ENCODE assay signal across 19 mouse cellular contexts in the genomic region with DNA sequence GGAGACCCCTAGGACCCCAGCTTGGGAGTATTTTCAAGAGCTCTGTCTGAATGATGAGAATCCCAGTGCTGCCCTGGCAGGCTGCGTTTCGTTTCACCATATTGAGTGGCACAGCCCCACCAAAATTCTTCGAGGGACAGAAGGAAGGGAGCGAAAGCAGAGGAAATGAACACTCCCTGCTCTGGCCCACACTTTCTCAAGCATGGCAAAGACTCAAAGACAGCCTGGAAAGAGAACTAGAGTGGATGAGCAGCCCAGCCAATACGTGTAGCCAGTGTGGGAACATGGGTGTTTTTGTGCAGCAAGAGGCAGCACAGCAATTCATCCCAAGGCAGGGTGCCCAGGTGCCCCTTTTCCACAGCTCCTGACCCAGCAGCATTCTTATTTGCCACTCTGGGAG.
A peak's percentile ranks its signal among the peaks of the same experiment; 100 is the strongest.
DNase-seq lines count a peak whose midpoint lies in the region; ATAC-seq and TF ChIP-seq lines count a peak whose summit lies in the region.
"Had no signal": no experiment of that assay in that cellular context is flagged by ENCODE, and none has a peak within 500 bp of the region (broad histone marks: within the 10 kb centered on the region; RNA-seq: fewer than 3 reads in every experiment).

No protein-coding gene starts in this region.

- TF ChIP-seq EP300 in heart, adult 2 months (IDR thresholded peaks at IDR 0.05; ENCODE audit: insufficient read depth, low read depth, low read length), result no peak

- intact Hi-C loops in heart, adult 2 months (cut with DNase I), result no loop called here

- H3K36me3 ChIP-seq in forebrain, postnatal 0 days (ENCODE audit: insufficient read depth), result no peaks in the 10 kb centered on the region
- peaks cover 9% of the 10 kb centered on the region; the same call in 1 of the 2 replicates for H3K36me3 ChIP-seq in forebrain, embryonic 14.5 days (ENCODE audit: control insufficient read depth, insufficient read depth, low read length)
- H3K36me3 ChIP-seq in heart, adult 2 months (ENCODE audit: control insufficient read depth, insufficient read depth, low read length), result no peaks in the 10 kb centered on the region; the same call in 1 of the 2 replicates
- no peaks in the 10 kb centered on the region for H3K36me3 ChIP-seq in heart, embryonic 11.5 days (ENCODE audit: control insufficient read depth, insufficient read depth, low read length)
- peaks cover 15% of the 10 kb centered on the region for H3K36me3 ChIP-seq in limb, embryonic 13.5 days
- H3K36me3 ChIP-seq in limb, embryonic 10.5 days, result peaks cover 27% of the 10 kb centered on the region
- H3K36me3 ChIP-seq in limb, embryonic 15.5 days, result peaks cover 7% of the 10 kb centered on the region; the same call in 1 of the 2 replicates
- H3K36me3 ChIP-seq: heart, embryonic 12.5 days; intestine, embryonic 15.5 days had no signal

- H3K4me2 ChIP-seq in forebrain, postnatal 0 days (ENCODE audit: low read depth), result no peak overlapping the region
- no peak overlapping the region for H3K4me2 ChIP-seq in forebrain, embryonic 14.5 days (ENCODE audit: low read length)
- no peak overlapping the region for H3K4me2 ChIP-seq in heart, embryonic 11.5 days
- no peak overlapping the region for H3K4me2 ChIP-seq in limb, embryonic 13.5 days (replicated peaks)
- no peak overlapping the region for H3K4me2 ChIP-seq in limb, embryonic 15.5 days
- H3K4me2 ChIP-seq: heart, embryonic 12.5 days; hindbrain, embryonic 14.5 days; intestine, embryonic 15.5 days had no signal

- H3K4me1 ChIP-seq in forebrain, postnatal 0 days (ENCODE audit: insufficient read depth), result no peaks in the 10 kb centered on the region
- H3K4me1 ChIP-seq in forebrain, embryonic 14.5 days (ENCODE audit: control insufficient read depth, insufficient read depth, low read length), result no peaks in the 10 kb centered on the region
- H3K4me1 ChIP-seq in heart, adult 2 months (ENCODE audit: control insufficient read depth, insufficient read depth, low read length), result peaks cover 9% of the 10 kb centered on the region
- peaks cover 10% of the 10 kb centered on the region for H3K4me1 ChIP-seq in heart, embryonic 11.5 days (ENCODE audit: control insufficient read depth, insufficient read depth, low read length)
- H3K4me1 ChIP-seq in limb, embryonic 13.5 days, result peaks cover 22% of the 10 kb centered on the region
- no peaks in the 10 kb centered on the region for H3K4me1 ChIP-seq in limb, embryonic 10.5 days
- peaks cover 27% of the 10 kb centered on the region for H3K4me1 ChIP-seq in limb, embryonic 15.5 days
- H3K4me1 ChIP-seq: forebrain, embryonic 10.5 days; hindbrain, embryonic 10.5 days; intestine, embryonic 15.5 days had no signal

- DNase-seq in forebrain, postnatal 0 days, result peak; percentile 43
- no peak for DNase-seq in forebrain, embryonic 14.5 days (ENCODE audit: low spot score)
- DNase-seq in heart, adult 2 months, result no peak
- no peak for DNase-seq in limb, embryonic 10.5 days (ENCODE audit: low spot score)
- no peak for DNase-seq in adrenal gland, postnatal 36 days
- DNase-seq: adrenal gland, adult 2 months; adrenal gland, postnatal 25 days; cerebellum, adult 11 months; cerebellum, adult 9-11 months; cerebellum, postnatal 36 days had no signal

- peak; percentile 45; the same call in 1 of the 2 replicates for ATAC-seq in forebrain, postnatal 0 days
- no peak for ATAC-seq in forebrain, embryonic 14.5 days
- ATAC-seq in heart, embryonic 11.5 days (replicated peaks; ENCODE audit: insufficient number of reproducible peaks, low FRiP score, low TSS enrichment), result no peak
- no peak for ATAC-seq in limb, embryonic 13.5 days (ENCODE audit: low FRiP score, low read depth)
- ATAC-seq in limb, embryonic 15.5 days (ENCODE audit: insufficient number of reproducible peaks, low FRiP score, low TSS enrichment, low read depth), result peak; percentile 58; the same call in 1 of the 2 replicates
- ATAC-seq: intestine, embryonic 15.5 days had no signal

- 68% methylated on average over 5 of the region's 5 CpGs for WGBS in forebrain, postnatal 0 days
- 90% methylated on average over 5 of the region's 5 CpGs for WGBS in forebrain, embryonic 14.5 days
- WGBS in heart, adult 2 months, result 57% methylated on average over 5 of the region's 5 CpGs
- WGBS in heart, embryonic 11.5 days (ENCODE audit: insufficient replicate concordance), result 90% methylated on average over 5 of the region's 5 CpGs
- 74% methylated on average over 5 of the region's 5 CpGs for whole genome bisulfite sequencing in limb, embryonic 13.5 days
- 91% methylated on average over 5 of the region's 5 CpGs for WGBS in limb, embryonic 10.5 days
- WGBS in limb, embryonic 15.5 days, result 51% methylated on average over 5 of the region's 5 CpGs

- H3K79me2 ChIP-seq in heart, adult 2 months (replicated peaks; ENCODE audit: control insufficient read depth, insufficient read depth, low read length), result 0 out of 2 replicates have a peak, but pooled peaks cover 1% of the 10 kb centered on the region

- no peaks in the 10 kb centered on the region for H3K9me3 ChIP-seq in forebrain, postnatal 0 days (ENCODE audit: low read length)
- no peaks in the 10 kb centered on the region for H3K9me3 ChIP-seq in forebrain, embryonic 14.5 days (replicated peaks; ENCODE audit: control insufficient read depth, low read length)
- H3K9me3 ChIP-seq in heart, embryonic 11.5 days (replicated peaks; ENCODE audit: control insufficient read depth, low read length), result no peaks in the 10 kb centered on the region
- H3K9me3 ChIP-seq in limb, embryonic 13.5 days, result no peaks in the 10 kb centered on the region
- no peaks in the 10 kb centered on the region for H3K9me3 ChIP-seq in limb, embryonic 10.5 days (replicated peaks)
- no peaks in the 10 kb centered on the region for H3K9me3 ChIP-seq in limb, embryonic 15.5 days
- H3K9me3 ChIP-seq: forebrain, embryonic 10.5 days; heart, embryonic 12.5 days; hindbrain, embryonic 10.5 days; intestine, embryonic 15.5 days had no signal

- no peak overlapping the region for H3K9ac ChIP-seq in forebrain, postnatal 0 days
- no peak overlapping the region for H3K9ac ChIP-seq in forebrain, embryonic 14.5 days (ENCODE audit: low read length)
- no peak overlapping the region for H3K9ac ChIP-seq in heart, adult 2 months (ENCODE audit: low read depth, low read length)
- H3K9ac ChIP-seq in heart, embryonic 11.5 days (ENCODE audit: low read depth, low read length), result no peak overlapping the region
- no peak overlapping the region for H3K9ac ChIP-seq in limb, embryonic 13.5 days
- H3K9ac ChIP-seq in limb, embryonic 15.5 days, result no peak overlapping the region
- H3K9ac ChIP-seq: heart, embryonic 12.5 days; hindbrain, embryonic 14.5 days; intestine, embryonic 15.5 days had no signal

- TF ChIP-seq POLR2A in heart, adult 2 months (IDR thresholded peaks at IDR 0.05; ENCODE audit: insufficient read depth, low read depth, low read length), result no peak

- no peaks in the 10 kb centered on the region for H3K27me3 ChIP-seq in forebrain, postnatal 0 days (ENCODE audit: insufficient read depth, low read length)
- no peaks in the 10 kb centered on the region for H3K27me3 ChIP-seq in forebrain, embryonic 14.5 days (replicated peaks; ENCODE audit: control insufficient read depth, insufficient read depth, low read length)
- no peaks in the 10 kb centered on the region for H3K27me3 ChIP-seq in heart, adult 2 months (ENCODE audit: control insufficient read depth, insufficient read depth, low read length)
- no peaks in the 10 kb centered on the region for H3K27me3 ChIP-seq in heart, embryonic 11.5 days (ENCODE audit: control insufficient read depth, insufficient read depth, low read length)
- no peaks in the 10 kb centered on the region for H3K27me3 ChIP-seq in limb, embryonic 13.5 days
- no peaks in the 10 kb centered on the region for H3K27me3 ChIP-seq in limb, embryonic 10.5 days (ENCODE audit: low read depth, poor library complexity, severe bottlenecking)
- no peaks in the 10 kb centered on the region for H3K27me3 ChIP-seq in limb, embryonic 15.5 days
- H3K27me3 ChIP-seq: heart, embryonic 12.5 days; intestine, embryonic 15.5 days had no signal

- H3K27ac ChIP-seq in forebrain, postnatal 0 days (ENCODE audit: low read depth, low read length), result no peak overlapping the region; the same call in 1 of the 2 replicates
- no peak overlapping the region for H3K27ac ChIP-seq in forebrain, embryonic 14.5 days (ENCODE audit: low read depth, low read length)
- peak overlapping the region; percentile 23; the same call in 1 of the 2 replicates for H3K27ac ChIP-seq in heart, adult 2 months
- H3K27ac ChIP-seq in heart, embryonic 11.5 days (ENCODE audit: low read depth, low read length), result no peak overlapping the region
- peak overlapping the region; percentile 44; the same call in 1 of the 2 replicates for H3K27ac ChIP-seq in limb, embryonic 13.5 days
- H3K27ac ChIP-seq in limb, embryonic 10.5 days, result no peak overlapping the region
- H3K27ac ChIP-seq in limb, embryonic 15.5 days, result peak overlapping the region; percentile 80
- H3K27ac ChIP-seq: forebrain, embryonic 10.5 days; hindbrain, embryonic 10.5 days; hindbrain, embryonic 14.5 days; intestine, embryonic 15.5 days had no signal

- no peak for TF ChIP-seq CTCF in forebrain, postnatal 0 days (IDR thresholded peaks at IDR 0.05; ENCODE audit: low read depth)
- TF ChIP-seq CTCF in heart, adult 2 months (IDR thresholded peaks at IDR 0.05), result no peak

- no peak overlapping the region for H3K4me3 ChIP-seq in forebrain, postnatal 0 days (ENCODE audit: low read depth, low read length)
- H3K4me3 ChIP-seq in forebrain, embryonic 14.5 days (ENCODE audit: low read depth, low read length), result no peak overlapping the region
- no peak overlapping the region for H3K4me3 ChIP-seq in heart, adult 2 months
- H3K4me3 ChIP-seq in heart, embryonic 11.5 days (ENCODE audit: low read depth, low read length), result no peak overlapping the region
- H3K4me3 ChIP-seq in limb, embryonic 13.5 days, result no peak overlapping the region
- H3K4me3 ChIP-seq in limb, embryonic 10.5 days, result no peak overlapping the region
- H3K4me3 ChIP-seq in limb, embryonic 15.5 days, result no peak overlapping the region
- H3K4me3 ChIP-seq: erythroblast, embryonic 14.5 days; forebrain, embryonic 10.5 days; heart, embryonic 12.5 days; hindbrain, embryonic 10.5 days; intestine, embryonic 15.5 days had no signal

Comparison
In these comparisons a context has a peak if more than half of its experiments do, and no peak if none do; other contexts are left out.
1. ATAC-seq: peak in forebrain, postnatal 0 days (single experiment) and limb, embryonic 15.5 days (single experiment); none in forebrain, embryonic 14.5 days (single experiment), heart, embryonic 11.5 days (single experiment) and limb, embryonic 13.5 days (single experiment).
2. H3K27ac ChIP-seq: peak in heart, adult 2 months (single experiment), limb, embryonic 13.5 days (single experiment) and limb, embryonic 15.5 days (single experiment); none in forebrain, postnatal 0 days (single experiment), forebrain, embryonic 14.5 days (single experiment), heart, embryonic 11.5 days (single experiment) and limb, embryonic 10.5 days (single experiment).